In genomic region chr11:94597319-94597718, GRCm38 (mm10) we compare ENCODE assay signal across 13 mouse cellular contexts. TPM values are rescaled to one million over a fixed set of nuclear protein-coding genes. Genes with fewer than 3 reads are reported as not detected.
A peak's percentile ranks its signal among the peaks of the same experiment; 100 is the strongest.
DNase-seq lines count a peak whose midpoint lies in the region; ATAC-seq and TF ChIP-seq lines count a peak whose summit lies in the region.
"Had no signal": no experiment of that assay in that cellular context is flagged by ENCODE, and none has a peak within 500 bp of the region (broad histone marks: within the 10 kb centered on the region; RNA-seq: fewer than 3 reads in every experiment).

No protein-coding gene starts in this region.

- no peak overlapping the region for H3K4me3 ChIP-seq in lung, postnatal 0 days (ENCODE audit: low read depth, low read length)
- H3K4me3 ChIP-seq: embryonic facial prominence, embryonic 15.5 days had no signal

- no peak for ATAC-seq in lung, postnatal 0 days
- ATAC-seq: hindbrain, embryonic 16.5 days; midbrain, embryonic 16.5 days had no signal

- no peaks in the 10 kb centered on the region for H3K27me3 ChIP-seq in lung, postnatal 0 days (replicated peaks; ENCODE audit: insufficient read depth, low read length)
- H3K27me3 ChIP-seq: embryonic facial prominence, embryonic 15.5 days had no signal

- peak; percentile 19 for DNase-seq in gastrocnemius, postnatal 25 days
- DNase-seq in gastrocnemius, adult 18-20 months (ENCODE audit: low spot score): no peak
- DNase-seq in lung, postnatal 36 days: peak; percentile 27
- no peak for DNase-seq in lung, postnatal 0 days (ENCODE audit: low spot score)
- DNase-seq in adrenal gland, postnatal 10 days: peak; percentile 90
- DNase-seq in kidney, postnatal 36 days: peak; percentile 91 to 92
- no peak for DNase-seq in MN1 (ENCODE audit: low spot score)
- DNase-seq in spleen, adult 12 weeks (ENCODE audit: low spot score): no peak
- DNase-seq: cerebellum, adult 9-11 months; lung, adult 2 months had no signal

- no peak overlapping the region for H3K27ac ChIP-seq in lung, postnatal 0 days (ENCODE audit: low read length)
- H3K27ac ChIP-seq: embryonic facial prominence, embryonic 15.5 days had no signal

- no peaks in the 10 kb centered on the region for H3K9me3 ChIP-seq in lung, postnatal 0 days (ENCODE audit: low read length)
- H3K9me3 ChIP-seq: embryonic facial prominence, embryonic 15.5 days had no signal

- no peak for TF ChIP-seq CTCF in lung, postnatal 0 days (IDR thresholded peaks at IDR 0.05)

- H3K4me2 ChIP-seq in lung, postnatal 0 days (replicated peaks; ENCODE audit: low read depth, low read length): no peak overlapping the region
- H3K4me2 ChIP-seq: embryonic facial prominence, embryonic 15.5 days had no signal

- H3K36me3 ChIP-seq in lung, postnatal 0 days (ENCODE audit: insufficient read depth, low read length): no peaks in the 10 kb centered on the region

- H3K4me1 ChIP-seq in lung, postnatal 0 days (ENCODE audit: insufficient read depth, low read depth, low read length): peaks cover 3% of the 10 kb centered on the region; the same call in 1 of the 2 replicates

- WGBS in lung, postnatal 0 days: 77% methylated on average over 4 of the region's 4 CpGs

- no peak for TF ChIP-seq EP300 in lung, postnatal 0 days (IDR thresholded peaks at IDR 0.05)

- no peak overlapping the region for H3K9ac ChIP-seq in lung, postnatal 0 days (replicated peaks; ENCODE audit: low read depth)
- H3K9ac ChIP-seq: embryonic facial prominence, embryonic 15.5 days had no signal

RNA-seq across cellular contexts. Expression of gene Acsf2, which starts 4.4 kb away (rescaled TPM):
- 1 to 10 TPM; 1.6 to 3.3 TPM for total RNA-seq in gastrocnemius, postnatal 25 days (2021)
- 1 to 10 TPM; 1.6 to 2.1 TPM for total RNA-seq in gastrocnemius, adult 18-20 months (2021)
- 3.2 and 3.4 TPM in 2 replicates for polyA plus RNA-seq in lung, postnatal 0 days (2015; fragmentation: Nextera tagmentation; extraction: Ambion mirVana)
- 10 to 100 TPM; 55.9 to 57.7 TPM for total RNA-seq in adrenal gland, postnatal 10 days (2021)

RNA-seq across cellular contexts. Expression of gene Lrrc59, which starts 32.2 kb away (rescaled TPM):
- 10 to 100 TPM; 32.5 to 34.9 TPM for total RNA-seq in gastrocnemius, postnatal 25 days (2021)
- total RNA-seq in gastrocnemius, adult 18-20 months (2021): 10 to 100 TPM; 34.8 to 35.3 TPM
- polyA plus RNA-seq in lung, postnatal 0 days (2015; fragmentation: Nextera tagmentation; extraction: Ambion mirVana): 72.9 and 75.0 TPM in 2 replicates
- total RNA-seq in adrenal gland, postnatal 10 days (2021): 100 to 1,000 TPM; 101 to 119 TPM

RNA-seq across cellular contexts. Expression of gene Chad, which starts 32.5 kb away (rescaled TPM):
- 10 to 100 TPM in 1 of 2 experiments, 1 to 10 TPM in 1; 5.4 to 17.5 TPM for total RNA-seq in gastrocnemius, postnatal 25 days (2021)
- 10 to 100 TPM; 12.6 to 25.2 TPM for total RNA-seq in gastrocnemius, adult 18-20 months (2021)
- polyA plus RNA-seq in lung, postnatal 0 days (2015; fragmentation: Nextera tagmentation; extraction: Ambion mirVana): 23.9 and 29.0 TPM in 2 replicates
- total RNA-seq in adrenal gland, postnatal 10 days (2021): 1 to 10 TPM in 1 of 2 experiments, under 1 TPM in 1; 0.39 to 2.9 TPM

RNA-seq across cellular contexts. Expression of gene Rsad1, which starts 48.3 kb away (rescaled TPM):
- 1 to 10 TPM; 2.6 to 4.1 TPM for total RNA-seq in gastrocnemius, postnatal 25 days (2021)
- 1 to 10 TPM; 2.7 to 3.4 TPM for total RNA-seq in gastrocnemius, adult 18-20 months (2021)
- polyA plus RNA-seq in lung, postnatal 0 days (2015; fragmentation: Nextera tagmentation; extraction: Ambion mirVana): 1.6 and 2.3 TPM in 2 replicates
- total RNA-seq in adrenal gland, postnatal 10 days (2021): 10 to 100 TPM in 1 of 2 experiments, 1 to 10 TPM in 1; 8.3 to 10.1 TPM

RNA-seq across cellular contexts. Expression of gene Mrpl27, which starts 56.2 kb away (rescaled TPM):
- 10 to 100 TPM; 52.9 to 56.8 TPM for total RNA-seq in gastrocnemius, postnatal 25 days (2021)
- total RNA-seq in gastrocnemius, adult 18-20 months (2021): 10 to 100 TPM; 43.0 to 49.5 TPM
- polyA plus RNA-seq in lung, postnatal 0 days (2015; fragmentation: Nextera tagmentation; extraction: Ambion mirVana): 113 and 118 TPM in 2 replicates
- total RNA-seq in adrenal gland, postnatal 10 days (2021): 10 to 100 TPM; 92.1 to 96.4 TPM

Comparison
In these comparisons a context has a peak if more than half of its experiments do, and no peak if none do; other contexts are left out.
1. DNase-seq: peak in gastrocnemius, postnatal 25 days (single experiment), lung, postnatal 36 days (single experiment), adrenal gland, postnatal 10 days (single experiment) and kidney, postnatal 36 days (2 of 2); none in gastrocnemius, adult 18-20 months (single experiment), lung, postnatal 0 days (single experiment), MN1 (single experiment) and spleen, adult 12 weeks (single experiment).
2. RNA of gene Acsf2, which starts 4.4 kb away (total RNA-seq): 55.9 to 57.7 TPM in adrenal gland, postnatal 10 days; 1.6 to 3.3 TPM in gastrocnemius, postnatal 25 days and 1.6 to 2.1 TPM in gastrocnemius, adult 18-20 months; every median in the first group is over 10 times any median in the second.